Mouse (Mus musculus): ENCODE data around the gene Zfp92.

Gene Zfp92

GRCm38 (mm10) chrX:73471764-73472163, 60.9 kb downstream of the Zfp92 start:
- in situ Hi-C loops (cut with MboI, MseI) = no loop called here

GRCm38 (mm10) chrX:73474340-73475165, 63.7 kb downstream of the Zfp92 start:
- in situ Hi-C loops (cut with MboI, MseI) = no loop called here

- in situ Hi-C loops (cut with MboI, MseI) = no loop called here
Observed at GRCm38 (mm10) chrX:73475658-73476256, 64.9 kb downstream of the Zfp92 start.

- in situ Hi-C loops (cut with MboI, MseI) = no loop called here
Observed at GRCm38 (mm10) chrX:73476621-73477020, 65.7 kb downstream of the Zfp92 start.

GRCm38 (mm10) chrX:73477500-73477899, 66.6 kb downstream of the Zfp92 start:
- in situ Hi-C loops (cut with MboI, MseI) = no loop called here

Data from T-helper 17 cell (primary cell).